Mouse (Mus musculus): ENCODE data around the gene Tescl.

The Tescl gene

DNA sequence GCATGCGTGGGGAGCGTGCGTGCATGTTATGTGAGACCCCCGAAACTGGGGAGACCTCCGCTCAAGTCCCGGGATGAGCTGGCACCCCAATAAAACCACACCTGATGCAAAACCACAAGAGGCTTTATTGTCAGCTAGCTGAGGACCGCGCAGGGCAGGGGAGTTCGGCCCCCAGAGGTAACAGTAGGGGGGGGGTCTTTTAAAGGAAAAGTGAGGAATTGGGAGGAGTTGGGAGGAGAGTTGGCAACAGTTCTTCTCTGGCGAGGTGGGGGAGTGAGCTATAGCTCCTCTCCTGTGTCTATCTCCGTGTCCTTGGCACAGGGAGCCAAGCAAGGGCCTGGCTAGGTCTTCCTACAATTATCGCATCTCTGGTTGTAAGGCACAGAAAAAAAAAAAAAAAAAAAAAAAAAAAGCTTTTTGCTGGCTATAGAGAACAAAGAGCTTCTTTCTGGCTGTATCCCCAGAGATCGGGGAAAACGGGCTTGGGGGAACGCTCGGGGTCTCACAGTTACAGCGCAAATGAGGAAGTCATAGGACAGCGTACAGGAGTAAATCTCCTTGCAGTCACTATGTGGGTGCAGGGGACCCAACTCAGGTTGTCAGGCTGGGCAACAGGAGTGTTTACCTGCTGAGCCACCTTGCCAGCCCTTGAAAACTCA, 33.8 kb downstream of the Tescl start:
- no peak for DNase-seq (ENCODE audit: low read depth, low spot score)

- peak; percentile 73 for DNase-seq (ENCODE audit: low read depth, low spot score)
These were observed 34.6 kb downstream of the Tescl start for GRCm38 (mm10) chr7:24298973-24299708.

GRCm38 (mm10) chr7:24298635-24298972, 35.1 kb downstream of the Tescl start:
- no peak for DNase-seq (ENCODE audit: low read depth, low spot score)

GRCm38 (mm10) chr7:24297361-24298095, 36.2 kb downstream of the Tescl start:
- no peak for DNase-seq (ENCODE audit: low read depth, low spot score)

- no peak for DNase-seq (ENCODE audit: low read depth, low spot score)
These were observed 37.4 kb downstream of the Tescl start for GRCm38 (mm10) chr7:24296386-24296785.

- no peak for DNase-seq (ENCODE audit: low read depth, low spot score)
These were observed 38.4 kb downstream of the Tescl start for GRCm38 (mm10) chr7:24295376-24295775.

DNA sequence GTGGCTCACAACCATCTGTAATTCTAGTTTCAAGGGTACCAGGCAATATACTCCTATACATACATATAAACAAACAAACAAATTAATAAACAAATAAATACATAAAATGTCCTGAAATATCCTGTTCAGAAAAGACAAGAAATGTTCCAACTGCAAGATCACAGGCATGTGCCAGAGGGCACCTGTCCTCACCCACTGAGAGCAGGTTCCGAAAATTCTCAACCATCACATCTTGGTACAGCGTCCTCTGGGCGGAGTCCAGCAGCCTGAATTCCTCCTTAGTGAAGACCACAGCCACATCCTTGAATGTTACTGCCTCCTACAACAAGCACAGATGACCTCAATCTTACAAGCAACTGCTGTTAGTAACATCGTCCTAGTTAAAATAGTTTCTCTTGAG, 39.0 kb downstream of the Tescl start:
- no peak for DNase-seq (ENCODE audit: low read depth, low spot score)

GRCm38 (mm10) chr7:24293061-24293851, 40.5 kb downstream of the Tescl start:
- no peak for DNase-seq (ENCODE audit: low read depth, low spot score)

GRCm38 (mm10) chr7:24291387-24292090, 42.2 kb downstream of the Tescl start:
- DNase-seq (ENCODE audit: low read depth, low spot score), result no peak

DNA sequence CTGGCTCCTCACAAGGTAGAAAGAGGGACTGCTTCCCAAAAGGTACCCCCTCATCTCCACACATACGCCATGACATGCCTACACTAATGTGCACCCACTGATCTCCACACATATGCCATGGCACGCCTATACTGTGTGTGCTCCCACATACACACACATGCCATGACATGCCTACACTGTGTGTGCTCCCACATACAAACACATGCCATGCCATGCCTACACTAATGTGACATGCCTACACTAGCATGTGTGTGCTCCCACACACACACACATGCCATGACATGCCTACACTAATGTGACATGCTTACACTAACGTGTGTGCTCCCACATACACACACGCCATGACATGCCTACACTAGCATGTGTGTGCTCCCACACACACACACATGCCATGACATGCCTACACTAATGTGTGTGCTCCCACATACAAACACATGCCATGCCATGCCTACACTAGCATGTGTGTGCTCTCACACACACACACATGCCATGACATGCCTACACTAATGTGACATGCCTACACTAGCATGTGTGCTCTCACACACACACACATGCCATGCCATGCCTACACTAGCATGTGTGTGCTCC, 43.5 kb downstream of the Tescl start:
- DNase-seq (ENCODE audit: low read depth, low spot score), result no peak

DNA sequence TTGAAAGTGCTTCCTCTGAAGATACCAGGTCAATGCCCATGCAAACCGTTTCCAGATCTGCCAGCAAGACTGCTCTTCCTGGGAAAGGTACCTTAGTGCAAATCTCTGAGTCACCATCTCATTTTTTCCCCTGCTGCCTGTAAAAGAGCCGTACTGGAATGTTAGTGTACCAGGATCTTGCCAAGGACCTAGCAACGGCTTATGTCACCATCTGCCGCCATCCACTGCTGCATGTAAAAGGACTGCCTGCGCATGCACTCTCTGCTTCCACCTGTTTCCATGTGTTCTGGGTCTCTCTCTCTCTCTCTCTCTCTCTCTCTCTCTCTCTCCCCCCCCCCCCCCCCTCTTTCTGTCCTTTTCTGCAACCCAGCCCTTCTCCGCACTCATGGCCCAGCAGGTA, 45.2 kb downstream of the Tescl start:
- no peak for DNase-seq (ENCODE audit: low read depth, low spot score)

GRCm38 (mm10) chr7:24287670-24288069, 46.1 kb downstream of the Tescl start:
- DNase-seq (ENCODE audit: low read depth, low spot score), result no peak

DNA sequence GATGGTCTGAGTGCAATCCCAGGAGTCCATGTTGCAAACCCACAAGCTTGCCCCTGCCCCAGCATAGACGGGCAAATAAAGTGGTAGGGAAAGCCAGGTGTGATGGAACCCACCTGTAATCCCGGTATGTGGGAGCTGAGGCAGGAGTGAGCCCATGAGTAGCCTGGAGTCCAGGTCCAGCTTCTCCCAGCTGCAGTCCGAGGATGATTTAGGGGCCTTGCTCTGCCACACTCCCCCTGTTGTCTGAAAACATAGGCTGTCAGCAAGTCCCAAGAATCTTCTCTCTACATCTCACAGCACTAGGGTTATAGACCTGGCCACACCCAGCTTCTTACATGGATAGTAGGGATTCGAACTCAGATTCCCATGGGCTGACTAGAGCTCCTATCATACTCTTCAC, 46.8 kb downstream of the Tescl start:
- DNase-seq (ENCODE audit: low read depth, low spot score), result no peak

GRCm38 (mm10) chr7:24286090-24286489, 47.6 kb downstream of the Tescl start:
- no peak for DNase-seq (ENCODE audit: low read depth, low spot score)

Measured in retina, adult 2 months (tissue).